Mouse (Mus musculus): Measurements from ENCODE around the gene Apol6. TPM values are rescaled to one million over a fixed set of nuclear protein-coding genes. Genes with fewer than 3 reads are reported as not detected.
A peak's percentile ranks its signal among the peaks of the same experiment; 100 is the strongest.

The Apol6 gene
- polyA plus RNA-seq, 1 experiment from 2014 or later = not detected

DNA sequence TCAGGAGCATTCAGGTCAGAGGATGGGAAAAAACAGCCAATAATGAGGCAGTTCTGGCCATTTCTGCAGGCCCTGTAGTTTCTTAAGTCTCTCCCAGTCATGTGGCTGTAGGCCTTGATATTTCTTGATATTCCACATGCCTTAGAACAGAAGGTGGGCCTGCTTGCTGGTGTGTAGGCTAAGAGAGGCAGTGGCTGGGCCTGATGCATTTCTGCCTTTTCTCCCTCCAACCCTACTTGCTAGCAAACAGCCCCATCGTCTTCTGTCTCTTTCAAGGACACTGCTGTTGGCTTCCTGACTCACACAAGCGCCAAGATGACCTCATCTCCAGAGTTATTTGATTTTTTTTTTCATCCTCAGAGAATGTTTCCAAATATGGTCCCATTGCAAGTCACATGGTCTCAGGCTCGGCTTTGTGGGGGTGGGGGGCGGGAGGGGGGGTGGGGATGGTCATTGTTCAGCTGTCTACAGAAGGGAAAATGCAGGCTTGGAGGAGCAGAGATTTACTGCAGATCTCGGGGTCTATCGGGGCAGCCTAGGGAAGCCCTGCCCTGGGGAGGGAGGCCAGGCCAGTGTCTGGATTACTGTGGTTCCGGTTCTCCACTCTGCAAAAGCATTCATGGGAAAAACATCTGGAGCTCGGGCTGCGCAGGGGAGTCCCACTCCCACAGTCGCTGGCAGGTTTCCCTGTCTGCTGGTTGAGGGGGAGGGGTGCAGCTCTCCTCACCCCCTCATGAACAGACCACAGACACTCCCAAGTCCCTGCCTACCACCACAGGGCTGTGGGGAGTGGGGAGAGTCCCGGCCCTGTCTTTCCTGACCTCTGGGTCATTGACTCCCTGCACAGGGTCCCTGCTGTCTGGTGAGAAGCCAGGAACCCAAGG lies 7.0 kb upstream of the Apol6 start:
- no peaks in the 10 kb centered on the region for H3K27me3 ChIP-seq (ENCODE audit: control insufficient read depth, insufficient read depth, low read depth, low read length)
- H3K9me3 ChIP-seq (replicated peaks; ENCODE audit: control insufficient read depth, low read length, poor library complexity, severe bottlenecking) = no peaks in the 10 kb centered on the region
- no peak overlapping the region for H3K4me2 ChIP-seq (ENCODE audit: low read length)
- ATAC-seq = 0 out of 2 replicates have a peak, but pooled peaks have one; percentile 28
- H3K9ac ChIP-seq (ENCODE audit: low read depth, low read length) = no peak overlapping the region
- peak overlapping the region; percentile 77 for H3K27ac ChIP-seq (ENCODE audit: low read length)
- 36% methylated on average over 11 of the region's 11 CpGs for WGBS
- peaks cover 8% of the 10 kb centered on the region for H3K4me1 ChIP-seq (ENCODE audit: control insufficient read depth, insufficient read depth, low read length)
- H3K4me3 ChIP-seq (ENCODE audit: low read depth, low read length) = no peak overlapping the region
- H3K36me3 ChIP-seq (ENCODE audit: control insufficient read depth, insufficient read depth, low read length) = no peaks in the 10 kb centered on the region

DNA sequence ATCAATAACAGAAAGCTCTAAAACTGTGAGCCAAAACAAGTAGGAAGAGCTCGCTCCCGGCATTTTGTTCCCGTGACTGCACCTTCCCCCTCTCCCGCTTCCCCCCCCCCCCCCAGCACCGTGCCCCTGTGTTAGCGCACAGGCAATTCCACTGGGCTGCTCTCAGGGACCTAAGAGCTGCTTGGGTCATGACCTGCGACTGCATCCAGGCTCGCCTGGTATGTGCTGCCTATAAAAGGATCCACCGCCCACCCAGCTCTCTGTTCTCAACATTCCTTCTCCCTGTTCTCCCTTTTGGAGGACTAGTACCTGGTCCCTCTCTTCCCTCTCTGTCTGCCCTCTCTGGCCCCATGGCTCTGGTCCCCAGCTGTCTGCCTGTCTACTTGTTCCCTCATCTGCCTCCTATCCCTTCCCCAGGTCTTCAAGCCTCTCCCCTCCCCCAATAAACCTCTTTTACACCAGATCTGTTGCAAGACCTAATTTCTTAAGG lies 5.3 kb upstream of the Apol6 start:
- no peaks in the 10 kb centered on the region for H3K9me3 ChIP-seq (replicated peaks; ENCODE audit: control insufficient read depth, low read length, poor library complexity, severe bottlenecking)
- no peak overlapping the region for H3K9ac ChIP-seq (ENCODE audit: low read depth, low read length)
- no peaks in the 10 kb centered on the region for H3K27me3 ChIP-seq (ENCODE audit: control insufficient read depth, insufficient read depth, low read depth, low read length)
- H3K36me3 ChIP-seq (ENCODE audit: control insufficient read depth, insufficient read depth, low read length) = no peaks in the 10 kb centered on the region
- 77% methylated on average over 8 of the region's 9 CpGs for WGBS
- no peak for ATAC-seq
- H3K4me3 ChIP-seq (ENCODE audit: low read depth, low read length) = no peak overlapping the region
- peaks cover 8% of the 10 kb centered on the region for H3K4me1 ChIP-seq (ENCODE audit: control insufficient read depth, insufficient read depth, low read length)
- H3K4me2 ChIP-seq (ENCODE audit: low read length) = no peak overlapping the region
- no peak overlapping the region for H3K27ac ChIP-seq (ENCODE audit: low read length)

DNA sequence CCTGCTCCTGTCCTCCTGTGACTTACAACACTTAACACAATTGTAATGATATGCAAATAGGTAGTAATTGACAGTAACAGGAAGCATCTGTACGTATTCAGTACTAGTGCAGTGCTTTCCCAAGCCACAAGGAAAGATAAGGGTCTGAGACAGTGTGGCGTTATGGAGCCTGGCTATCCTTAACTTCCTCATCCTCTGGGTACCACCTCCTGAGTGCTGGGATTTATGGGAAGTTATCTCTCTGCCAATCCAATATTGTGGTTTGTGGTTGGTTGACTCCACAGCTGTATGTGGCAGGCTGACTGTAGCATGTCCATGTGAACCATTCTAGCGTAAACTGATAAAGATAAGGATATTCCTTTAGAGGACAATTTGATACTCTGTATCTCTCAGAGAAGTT lies 3.7 kb upstream of the Apol6 start:
- Histone ChIP-seq H3K27ac (ENCODE audit: low read length) (no peak overlapping the region), H3K36me3 (ENCODE audit: control insufficient read depth, insufficient read depth, low read length) (no peaks in the 10 kb centered on the region), H3K27me3 (ENCODE audit: control insufficient read depth, insufficient read depth, low read depth, low read length) (no peaks in the 10 kb centered on the region), H3K9ac (ENCODE audit: low read depth, low read length) (no peak overlapping the region), H3K4me1 (ENCODE audit: control insufficient read depth, insufficient read depth, low read length) (peaks cover 8% of the 10 kb centered on the region), H3K4me3 (ENCODE audit: low read depth, low read length) (no peak overlapping the region), H3K4me2 (ENCODE audit: low read length) (no peak overlapping the region), H3K9me3 (replicated peaks; ENCODE audit: control insufficient read depth, low read length, poor library complexity, severe bottlenecking) (no peaks in the 10 kb centered on the region)
- ATAC-seq = no peak
- WGBS = 76% methylated on average over 3 of the region's 3 CpGs

DNA sequence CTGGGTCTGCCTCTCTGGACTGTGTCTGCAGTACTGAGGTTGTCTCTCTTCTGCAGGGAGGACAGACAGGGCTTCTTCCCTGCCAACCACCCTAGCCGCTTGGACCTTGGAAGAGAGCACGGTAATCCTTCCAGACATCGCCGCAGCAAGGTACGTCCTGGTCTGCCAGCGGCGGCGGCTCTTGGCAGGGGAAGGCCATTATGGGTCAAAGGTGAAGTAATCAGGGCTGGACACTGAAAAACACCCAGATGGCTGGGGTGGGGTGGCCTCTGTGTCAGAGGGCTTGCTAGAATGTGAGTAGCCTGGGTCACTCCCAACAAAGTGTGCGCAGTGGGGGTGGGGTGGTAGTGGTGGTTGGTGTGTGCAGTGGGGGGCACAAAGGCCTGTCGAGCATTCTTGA lies 1.1 kb downstream of the Apol6 start:
- no peak overlapping the region for H3K27ac ChIP-seq (ENCODE audit: low read length)
- H3K9ac ChIP-seq (ENCODE audit: low read depth, low read length) = no peak overlapping the region
- H3K4me3 ChIP-seq (ENCODE audit: low read depth, low read length) = no peak overlapping the region

DNA sequence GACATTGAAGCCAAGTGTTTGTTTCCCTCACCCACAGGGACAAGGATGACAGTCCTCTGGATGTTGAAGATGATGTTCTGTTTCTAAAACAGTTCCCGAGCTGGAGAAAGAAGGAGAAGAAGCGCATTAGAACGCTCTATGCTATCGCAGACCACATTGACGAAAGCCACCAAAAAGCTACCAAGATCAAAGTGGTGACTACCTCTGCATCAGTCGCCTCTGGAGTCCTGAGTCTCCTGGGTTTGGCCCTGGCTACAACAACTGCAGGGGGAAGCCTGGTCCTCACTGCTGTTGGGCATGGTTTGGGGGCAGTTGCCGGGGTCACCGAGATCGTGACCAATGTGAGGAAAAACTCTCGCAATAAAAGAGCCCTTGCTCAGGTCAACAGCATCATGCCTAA lies 6.0 kb downstream of the Apol6 start, which contains the start of gene Mb:
Gene Mb, minus strand, starts transcription at position 101 of the 400 bp plus-strand sequence.
- H3K4me2 ChIP-seq (ENCODE audit: low read length) = no peak within 1 kb of the TSS
- WGBS = 94% methylated on average over 10 of the region's 10 CpGs
- no peak for ATAC-seq
- H3K4me1 ChIP-seq (ENCODE audit: control insufficient read depth, insufficient read depth, low read length) = no peaks in the 10 kb centered on the region; the same call in 1 of the 2 replicates
- no peak within 1 kb of the TSS for H3K4me3 ChIP-seq (ENCODE audit: low read depth, low read length)
- H3K9me3 ChIP-seq (replicated peaks; ENCODE audit: control insufficient read depth, low read length, poor library complexity, severe bottlenecking) = no peaks in the 10 kb centered on the region
- H3K27ac ChIP-seq (ENCODE audit: low read length) = no peak within 1 kb of the TSS
- no peaks in the 10 kb centered on the region for H3K27me3 ChIP-seq (ENCODE audit: control insufficient read depth, insufficient read depth, low read depth, low read length)
- H3K9ac ChIP-seq (ENCODE audit: low read depth, low read length) = no peak within 1 kb of the TSS
- H3K36me3 ChIP-seq (ENCODE audit: control insufficient read depth, insufficient read depth, low read length) = no peaks in the 10 kb centered on the region

More for the DNA sequence above, 1.1 kb downstream of the Apol6 start:
- no peaks in the 10 kb centered on the region for H3K9me3 ChIP-seq (replicated peaks; ENCODE audit: control insufficient read depth, low read length, poor library complexity, severe bottlenecking)
- H3K4me2 ChIP-seq (ENCODE audit: low read length) = no peak overlapping the region
- no peak for ATAC-seq
- no peaks in the 10 kb centered on the region for H3K4me1 ChIP-seq (ENCODE audit: control insufficient read depth, insufficient read depth, low read length)
- H3K36me3 ChIP-seq (ENCODE audit: control insufficient read depth, insufficient read depth, low read length) = no peaks in the 10 kb centered on the region
- 88% methylated on average over 10 of the region's 10 CpGs for WGBS
- no peaks in the 10 kb centered on the region for H3K27me3 ChIP-seq (ENCODE audit: control insufficient read depth, insufficient read depth, low read depth, low read length)

DNA sequence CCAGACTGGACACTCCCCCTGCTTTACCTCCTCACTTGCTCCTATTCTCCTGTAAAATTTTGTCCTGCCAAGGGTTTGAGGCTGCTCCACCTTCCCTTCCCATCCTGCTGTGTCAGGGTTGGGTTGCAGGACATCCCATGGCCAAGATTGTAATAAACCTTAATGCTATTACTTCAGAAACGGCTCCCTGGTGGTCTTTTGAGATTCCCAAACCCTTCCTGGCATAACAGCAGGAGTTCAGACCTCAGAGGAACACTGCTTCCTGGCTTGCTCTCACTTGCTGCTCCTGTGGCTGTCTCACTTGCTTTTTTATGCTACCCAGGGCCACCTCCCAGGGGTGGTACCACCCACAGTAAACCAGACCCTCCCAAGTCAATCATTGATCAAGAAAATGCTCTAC lies 7.6 kb downstream of the Apol6 start:
- 30% methylated on average over 1 of the region's 1 CpGs for WGBS
- Histone ChIP-seq H3K36me3 (ENCODE audit: control insufficient read depth, insufficient read depth, low read length) (no peaks in the 10 kb centered on the region), H3K27me3 (ENCODE audit: control insufficient read depth, insufficient read depth, low read depth, low read length) (no peaks in the 10 kb centered on the region), H3K4me3 (ENCODE audit: low read depth, low read length) (no peak overlapping the region), H3K27ac (ENCODE audit: low read length) (no peak overlapping the region), H3K4me1 (ENCODE audit: control insufficient read depth, insufficient read depth, low read length) (peaks cover 8% of the 10 kb centered on the region), H3K9me3 (replicated peaks; ENCODE audit: control insufficient read depth, low read length, poor library complexity, severe bottlenecking) (no peaks in the 10 kb centered on the region), H3K4me2 (ENCODE audit: low read length) (no peak overlapping the region), H3K9ac (ENCODE audit: low read depth, low read length) (no peak overlapping the region)
- no peak for ATAC-seq

DNA sequence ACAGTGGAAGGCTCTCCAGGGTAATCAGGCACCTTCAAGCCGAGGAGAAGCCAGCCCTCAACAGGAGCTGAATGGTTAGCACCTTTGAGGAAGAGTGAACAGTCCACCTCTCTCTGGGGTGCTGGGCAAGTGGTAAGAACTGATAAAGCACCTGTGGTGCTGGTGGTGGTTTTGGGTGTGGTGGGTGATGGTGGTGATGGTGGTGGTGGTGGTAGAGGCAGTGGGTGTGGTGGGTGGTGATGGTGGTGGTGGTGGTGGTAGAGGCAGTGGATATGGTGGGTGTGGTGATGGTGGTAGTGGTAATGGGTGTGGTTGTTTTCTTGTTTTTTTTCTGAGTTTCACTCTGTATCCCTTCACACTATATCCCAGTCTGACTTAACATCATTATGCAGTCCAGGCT lies 8.5 kb downstream of the Apol6 start:
- no peak overlapping the region for H3K4me3 ChIP-seq (ENCODE audit: low read depth, low read length)
- ATAC-seq = no peak
- H3K4me1 ChIP-seq (ENCODE audit: control insufficient read depth, insufficient read depth, low read length) = peaks cover 8% of the 10 kb centered on the region
- H3K9ac ChIP-seq (ENCODE audit: low read depth, low read length) = no peak overlapping the region
- 89% methylated on average over 1 of the region's 1 CpGs for WGBS
- H3K9me3 ChIP-seq (replicated peaks; ENCODE audit: control insufficient read depth, low read length, poor library complexity, severe bottlenecking) = no peaks in the 10 kb centered on the region
- H3K4me2 ChIP-seq (ENCODE audit: low read length) = no peak overlapping the region
- H3K27ac ChIP-seq (ENCODE audit: low read length) = no peak overlapping the region
- H3K27me3 ChIP-seq (ENCODE audit: control insufficient read depth, insufficient read depth, low read depth, low read length) = no peaks in the 10 kb centered on the region
- H3K36me3 ChIP-seq (ENCODE audit: control insufficient read depth, insufficient read depth, low read length) = no peaks in the 10 kb centered on the region

DNA sequence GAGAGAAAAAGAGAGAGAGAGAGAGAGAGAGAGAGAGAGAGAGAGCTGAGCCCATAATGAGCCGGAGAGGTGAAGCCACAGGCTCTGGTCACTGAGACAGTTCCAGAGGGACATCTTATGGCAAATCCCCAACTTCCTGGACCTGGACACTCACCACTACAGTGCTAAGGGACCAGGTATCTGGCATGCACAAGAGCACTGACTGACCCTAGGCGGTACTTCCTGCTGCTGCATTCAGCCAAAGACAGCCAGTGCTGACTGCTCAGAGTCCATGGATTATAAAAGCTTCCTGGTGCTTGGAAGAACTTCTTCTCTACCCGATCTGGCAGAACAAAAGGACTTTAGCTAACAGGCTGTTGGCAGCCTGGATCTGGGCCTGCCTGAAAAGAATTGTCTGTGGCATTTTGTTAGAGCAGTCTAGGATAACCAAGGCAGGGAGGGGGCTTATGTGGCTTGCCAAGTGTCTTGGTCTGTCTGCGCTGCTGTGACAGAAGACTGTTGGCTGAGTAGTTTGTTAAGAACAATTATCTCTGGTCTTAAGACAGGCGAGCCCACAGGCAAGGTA lies 10.2 kb downstream of the Apol6 start:
- no peaks in the 10 kb centered on the region for H3K9me3 ChIP-seq (replicated peaks; ENCODE audit: control insufficient read depth, low read length, poor library complexity, severe bottlenecking)
- no peak overlapping the region for H3K4me3 ChIP-seq (ENCODE audit: low read depth, low read length)
- H3K27me3 ChIP-seq (ENCODE audit: control insufficient read depth, insufficient read depth, low read depth, low read length) = no peaks in the 10 kb centered on the region
- 45% methylated on average over 5 of the region's 5 CpGs for WGBS
- no peak overlapping the region for H3K27ac ChIP-seq (ENCODE audit: low read length)
- no peaks in the 10 kb centered on the region for H3K36me3 ChIP-seq (ENCODE audit: control insufficient read depth, insufficient read depth, low read length)
- H3K4me1 ChIP-seq (ENCODE audit: control insufficient read depth, insufficient read depth, low read length) = peaks cover 8% of the 10 kb centered on the region
- H3K9ac ChIP-seq (ENCODE audit: low read depth, low read length) = no peak overlapping the region
- H3K4me2 ChIP-seq (ENCODE audit: low read length) = no peak overlapping the region
- no peak for ATAC-seq
